Mouse (Mus musculus): ENCODE results near the gene Olfr1451.
"Not testable (repeated sequence)": the region's sequence is repeated elsewhere in the genome, so short reads cannot be mapped to it uniquely, and the experiment has no call there.

Gene Olfr1451

GRCm38 (mm10) chr19:12994714-12995113, at the start of gene Olfr1451:
Gene Olfr1451 (plus strand): TSS chr19:12995014.
- no peak for DNase-seq

DNA sequence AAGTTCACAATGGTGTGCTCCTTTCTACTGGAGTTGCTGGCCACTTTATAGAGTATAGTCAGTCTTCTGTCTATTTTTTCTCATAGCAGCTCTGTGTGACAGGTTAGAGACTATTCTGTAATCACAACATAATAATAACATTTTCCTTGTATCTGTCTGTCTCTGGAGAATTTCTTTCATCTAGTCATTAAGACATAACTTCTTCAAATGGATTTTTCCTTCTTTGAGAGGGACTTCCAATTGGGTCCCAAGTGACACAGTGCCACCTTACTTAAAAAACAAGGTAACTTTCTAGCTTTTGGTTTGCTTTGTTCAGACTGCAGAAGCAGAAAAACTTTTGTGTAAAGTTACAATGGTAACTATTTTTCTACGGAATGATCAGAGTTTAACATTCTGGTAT, 44.9 kb upstream of the Olfr1451 start, which contains the start of gene Olfr1450:
Olfr1450 (plus strand) TSS at position 301 of the 400 bp plus-strand sequence.
- DNase-seq: no peak

- DNase-seq: not testable (repeated sequence)
Measured at GRCm38 (mm10) chr19:12970082-12970481, 24.7 kb upstream of the Olfr1451 start.

- DNase-seq: not testable (repeated sequence)
Measured at GRCm38 (mm10) chr19:12992316-12992715, 2.5 kb upstream of the Olfr1451 start.

- DNase-seq: no peak
Measured at GRCm38 (mm10) chr19:13028227-13028626, 33.4 kb downstream of the Olfr1451 start, which contains the start of gene Olfr1453. Gene Olfr1453 (minus strand): TSS chr19:13028327.

Data from thymus, postnatal 36 days (tissue).